Mouse (Mus musculus) T-cell, adult 66 days (primary cell): ENCODE data around the gene Asb8. TPM values are rescaled to one million over a fixed set of nuclear protein-coding genes. Genes with fewer than 3 reads are reported as not detected.

Source experiments
- total RNA-seq, 2 experiments: library from RNA; stranded (reverse); gene quantifications; 3 replicates in 1 of 2; 4 replicates in 1 of 2; pipeline ENCODE4 v1.2.4; 2023

Gene Asb8
- total RNA-seq = 10 to 100 TPM; 20.8 to 21.2 TPM

DNA sequence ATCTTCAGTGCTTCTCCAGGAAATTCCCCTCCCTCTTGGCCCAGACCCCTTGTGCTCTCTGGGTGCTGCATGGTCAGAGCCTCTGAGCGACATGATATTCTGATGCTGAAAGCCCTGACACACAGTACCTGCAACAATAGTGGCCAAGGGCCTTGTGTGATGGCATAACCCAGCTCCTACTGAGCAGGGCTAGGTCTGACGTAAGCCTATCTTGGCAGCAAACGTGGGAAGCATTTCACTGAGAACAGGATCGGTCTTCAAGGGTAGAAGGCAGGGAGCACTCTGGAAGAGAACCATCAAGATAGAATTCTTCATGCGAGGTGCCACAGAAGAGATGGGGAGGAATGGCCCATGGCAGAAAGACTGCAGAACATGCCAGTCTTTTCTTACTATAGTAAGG, at the start of gene Asb8:
TSS of gene Asb8 (minus strand) at position 101 of the 400 bp plus-strand sequence.

DNA sequence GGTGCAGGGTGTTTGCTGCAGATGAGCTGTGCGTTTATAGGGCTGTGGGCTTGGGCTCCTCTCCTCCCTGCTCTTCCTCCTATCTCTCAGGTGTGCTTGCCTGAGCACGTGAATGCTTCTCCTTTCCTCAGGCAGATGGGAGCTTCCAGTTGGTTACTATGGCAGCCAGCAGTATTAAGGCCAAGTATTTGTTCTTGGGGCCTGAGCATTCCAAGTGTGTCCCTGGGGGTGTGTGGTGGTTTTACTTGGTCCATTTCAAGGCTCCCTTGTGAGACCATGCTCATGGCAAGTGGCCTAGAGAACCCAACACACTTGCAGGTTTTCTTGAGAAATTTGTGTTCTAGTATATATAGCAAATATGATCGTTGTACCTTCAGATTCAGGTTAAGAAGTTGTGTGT, 30.0 kb upstream of the Asb8 start, which contains the start of gene Olfr288:
TSS of gene Olfr288 (minus strand) at position 101 of the 400 bp plus-strand sequence.

GRCm38 (mm10) chr15:98166963-98167644, 1.7 kb upstream of the Asb8 start, which contains the start of gene Ccdc184:
Ccdc184 (plus strand) TSS chr15:98167158.

GRCm38 (mm10) chr15:98093121-98094011, 72.1 kb downstream of the Asb8 start, which contains the start of gene Senp1:
Senp1 (minus strand) TSS chr15:98093744.

DNA sequence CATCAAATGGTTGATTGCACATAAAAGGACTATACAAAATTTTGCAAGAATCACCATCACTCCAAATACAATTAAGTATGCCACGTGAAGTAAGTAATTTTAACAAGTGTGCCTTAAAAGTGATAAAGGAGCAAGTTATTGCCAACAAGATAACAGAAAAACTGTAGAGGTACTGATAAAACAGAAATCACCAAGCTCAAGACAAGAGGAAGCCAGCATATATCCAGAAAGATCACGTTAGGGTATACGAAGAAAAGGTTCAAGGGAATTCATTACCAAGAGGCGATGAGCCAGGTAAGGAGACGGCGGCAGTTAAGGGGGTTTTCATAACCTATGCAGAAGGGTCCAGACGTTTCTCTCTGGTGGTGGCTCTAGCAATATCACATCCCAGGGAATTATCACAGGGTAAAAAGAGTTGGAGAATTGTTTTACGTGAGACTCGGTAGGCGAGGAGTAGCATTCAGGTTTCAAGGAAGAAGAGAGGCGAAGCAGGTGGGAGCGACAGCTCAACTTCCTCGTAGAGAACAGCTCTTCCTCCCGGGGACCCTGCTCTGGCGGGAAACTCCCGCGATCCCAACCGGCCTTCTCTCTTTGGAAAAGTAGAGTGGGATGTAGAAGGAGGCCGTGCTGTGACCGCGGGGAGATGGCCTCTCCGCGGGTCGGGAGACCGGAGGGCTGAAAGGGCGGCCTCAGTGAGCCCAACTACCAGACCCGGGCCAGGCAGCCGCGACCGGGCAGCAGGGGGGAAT, 72.9 kb downstream of the Asb8 start, which contains the start of gene Pfkm:
TSS of gene Pfkm (plus strand) at position 218 of the 749 bp plus-strand sequence.

Other genes starting within 250 kb of the Asb8 start
- 10 to 100 TPM; 13.4 to 13.8 TPM for gene Tmem106c, start 201.4 kb downstream of the Asb8 start, total RNA-seq
- not detected for gene Col2a1, start 160.9 kb downstream of the Asb8 start, total RNA-seq
- gene Pfkm, start 73.0 kb downstream of the Asb8 start, total RNA-seq = 10 to 100 TPM; 10.3 to 10.4 TPM
- gene Senp1, start 71.9 kb downstream of the Asb8 start, total RNA-seq = 10 to 100 TPM; 56.0 to 58.7 TPM
- gene Ccdc184, start 1.5 kb upstream of the Asb8 start, total RNA-seq = not detected
- not detected for gene Olfr288, start 29.9 kb upstream of the Asb8 start, total RNA-seq
- gene Gm44579, start 55.4 kb upstream of the Asb8 start, total RNA-seq = not detected
- not detected for gene Olfr287, start 55.4 kb upstream of the Asb8 start, total RNA-seq
- gene Olfr286, start 68.8 kb upstream of the Asb8 start, total RNA-seq = not detected
- gene H1fnt, start 91.7 kb upstream of the Asb8 start, total RNA-seq = not detected
- not detected for gene Zfp641, start 130.5 kb upstream of the Asb8 start, total RNA-seq
- gene Olfr285, start 151.7 kb upstream of the Asb8 start, total RNA-seq = not detected
- not detected for gene Olfr284, start 175.4 kb upstream of the Asb8 start, total RNA-seq
- not detected for gene Olfr283, start 215.3 kb upstream of the Asb8 start, total RNA-seq